Mouse (Mus musculus) megakaryocyte-erythroid progenitor cell, adult 5-6 weeks (primary cell): ENCODE data around the gene Cacna1h. TPM values are rescaled to one million over a fixed set of nuclear protein-coding genes. Genes with fewer than 3 reads are reported as not detected.

Experiments used
- ATAC-seq: replicated peaks from 2 replicates; pipeline ENCODE4 v1.8.0; 2016; ENCODE audit warnings: mild to moderate bottlenecking, inconsistent platforms; ENCODE audit not compliant: severe bottlenecking, poor library complexity, low FRiP score, low TSS enrichment
- total RNA-seq, 2 experiments: library from RNA; stranded (forward) in 1 of 2; stranded (reverse) in 1 of 2; fragments of 200-1000, 215-1000 nt in 1 of 2; fragments of >200 nt in 1 of 2; fragmentation: Nextera tagmentation in 1 of 2; gene quantifications; 2 replicates each; pipeline ENCODE4 v1.2.3; 2014 to 2017

Cacna1h gene
- total RNA-seq, 2 experiments from 2014 or later: 3.8 TPM; not detected in 1

DNA sequence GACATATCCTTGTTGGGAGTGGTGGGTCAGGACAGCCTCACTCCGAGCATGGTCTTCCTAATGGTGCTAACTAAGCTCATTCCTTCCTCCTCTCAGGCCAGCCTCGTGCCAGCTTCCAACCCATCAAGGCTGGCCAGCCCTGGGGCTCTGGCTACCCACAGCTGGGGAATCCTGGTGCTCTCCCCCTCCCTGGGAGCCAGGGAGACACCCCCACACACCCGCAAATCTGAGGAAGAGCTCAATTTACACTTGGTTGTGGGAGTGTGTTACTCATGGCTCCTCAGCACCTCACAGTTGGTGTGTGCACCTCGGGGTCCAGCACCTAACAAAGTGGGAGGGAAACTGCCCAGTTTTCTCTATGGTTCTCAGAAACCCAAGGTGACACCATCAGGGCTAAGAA is 22.3 kb downstream of the Cacna1h start:
- ATAC-seq: no peak

DNA sequence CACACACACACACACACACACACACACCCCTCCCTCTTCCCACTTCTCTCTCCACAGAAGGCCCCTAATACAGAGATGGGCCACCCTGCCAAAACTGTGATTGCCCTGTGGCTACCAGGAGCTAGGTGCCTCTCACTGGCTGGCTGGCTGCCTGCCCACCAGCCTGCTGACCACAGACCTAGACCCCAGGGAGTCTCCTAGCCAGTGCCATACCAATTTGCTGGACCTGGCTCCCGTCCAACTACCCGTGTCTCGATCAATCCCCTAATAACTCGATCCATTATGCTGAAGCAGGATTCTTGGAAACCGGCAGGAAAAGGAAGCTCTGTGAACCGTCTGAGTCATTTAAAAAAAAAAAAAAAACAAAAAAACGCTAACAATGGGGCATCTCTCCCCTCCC is 22.8 kb downstream of the Cacna1h start:
- ATAC-seq: no peak

DNA sequence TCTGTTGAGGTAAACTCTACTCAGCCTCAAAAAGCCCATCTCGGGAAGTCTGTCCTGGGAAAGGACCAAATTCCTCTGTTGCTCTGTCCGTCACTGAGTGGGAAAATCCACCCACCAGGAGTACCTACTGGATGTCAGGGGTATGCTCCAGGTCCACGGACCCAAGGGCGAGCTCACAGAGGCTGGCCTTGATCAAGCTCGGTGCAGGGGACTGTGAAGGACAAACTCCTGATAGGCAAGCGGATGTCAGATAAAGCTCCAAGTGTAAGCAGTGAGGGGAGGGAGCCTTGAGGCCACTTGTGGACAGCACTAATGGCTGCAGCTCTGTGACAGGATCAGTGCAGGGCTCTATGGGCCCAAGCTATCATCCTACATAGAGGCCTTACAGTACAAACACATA is 23.4 kb downstream of the Cacna1h start:
- no peak for ATAC-seq

DNA sequence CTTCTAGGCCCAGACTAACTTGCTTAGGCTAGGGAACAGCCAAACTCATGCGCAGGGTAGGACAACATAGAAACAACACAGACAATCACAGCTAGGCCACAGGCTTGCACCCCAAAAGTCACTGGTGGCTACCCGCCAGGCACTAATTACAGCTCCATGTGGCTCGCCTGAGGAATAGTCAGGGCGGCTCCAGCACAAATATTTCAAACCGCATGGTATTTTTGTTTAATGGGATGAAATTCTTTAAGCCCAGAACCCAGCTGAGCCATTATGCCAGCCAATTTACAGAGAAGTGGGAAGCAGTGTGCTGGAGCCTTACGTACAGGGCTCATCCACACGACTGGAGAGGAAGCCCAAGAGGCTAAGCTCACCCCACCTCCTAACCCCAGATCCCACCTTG is 24.0 kb downstream of the Cacna1h start:
- no peak for ATAC-seq

DNA sequence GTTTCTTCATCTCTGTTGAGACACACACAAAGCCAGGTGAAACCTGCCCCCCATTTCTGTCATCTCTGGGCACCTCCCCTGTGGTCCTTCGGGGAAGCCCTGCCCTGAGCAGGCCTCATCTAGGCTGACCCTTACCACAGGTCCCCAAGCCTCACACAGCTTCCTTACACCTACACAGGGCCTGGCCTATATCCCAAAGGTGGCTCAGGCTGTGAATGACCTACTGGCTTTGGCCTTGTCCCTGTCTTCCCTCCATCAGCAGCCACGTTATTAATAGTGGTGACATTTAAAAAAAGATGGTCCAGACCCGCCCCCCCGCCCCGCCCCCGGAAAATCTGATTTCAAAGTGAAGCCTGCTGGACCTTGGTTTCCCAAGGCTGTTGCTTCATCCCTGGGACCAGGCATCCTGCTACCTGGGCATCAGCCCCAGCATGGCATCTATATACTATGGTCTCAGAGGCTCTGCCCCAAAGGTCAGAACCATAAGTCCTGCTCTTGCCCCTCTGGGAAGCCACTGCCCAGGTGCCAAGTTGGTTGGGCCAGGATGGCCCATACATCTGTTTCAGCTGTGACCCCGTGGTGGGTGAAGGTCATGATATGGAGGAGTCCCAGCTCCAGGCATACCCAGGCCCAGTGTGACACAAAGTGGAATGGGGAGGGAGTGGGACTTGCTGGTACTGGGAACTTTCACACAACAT is 25.1 kb downstream of the Cacna1h start:
- no peak for ATAC-seq

DNA sequence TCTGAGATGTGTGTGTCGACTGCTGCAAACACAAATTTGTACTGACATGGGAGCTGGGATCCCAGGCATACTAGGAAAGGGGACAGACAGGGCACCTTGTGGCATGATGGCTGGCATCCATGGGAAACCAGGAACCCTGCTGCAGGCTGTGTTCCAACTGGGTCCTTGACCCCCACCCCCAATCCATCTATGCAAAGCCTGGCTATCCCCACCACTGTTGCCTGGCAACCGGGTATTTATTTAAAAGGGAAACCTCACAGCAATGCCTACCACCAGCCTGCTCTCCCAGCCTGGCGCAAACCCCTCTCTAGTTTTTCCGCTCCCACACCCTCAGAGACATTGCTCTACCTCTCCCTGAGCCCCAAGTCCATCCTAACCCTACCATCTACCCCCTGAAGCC is 26.2 kb downstream of the Cacna1h start:
- no peak for ATAC-seq

DNA sequence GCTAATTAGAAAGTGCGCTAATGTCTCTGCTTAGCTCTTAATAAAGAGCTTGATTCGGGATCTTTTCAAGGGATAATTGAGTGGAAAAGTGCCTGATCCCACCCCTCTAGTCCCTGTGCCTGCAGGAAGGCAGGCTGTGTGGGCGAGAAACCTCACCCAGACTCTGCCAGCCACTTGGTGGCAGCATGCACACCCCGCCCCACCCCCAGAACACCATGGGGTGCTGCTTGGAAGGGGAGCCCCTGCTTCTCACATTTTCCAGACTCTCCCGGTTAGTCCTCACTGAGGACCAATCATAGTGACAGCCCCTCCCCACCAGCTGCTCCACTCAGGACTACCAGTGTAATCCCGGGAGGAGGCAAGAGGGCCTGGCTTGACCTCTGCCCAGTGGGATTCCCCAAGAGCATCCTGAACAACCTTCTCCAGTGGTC is 27.6 kb downstream of the Cacna1h start:
- ATAC-seq: no peak

DNA sequence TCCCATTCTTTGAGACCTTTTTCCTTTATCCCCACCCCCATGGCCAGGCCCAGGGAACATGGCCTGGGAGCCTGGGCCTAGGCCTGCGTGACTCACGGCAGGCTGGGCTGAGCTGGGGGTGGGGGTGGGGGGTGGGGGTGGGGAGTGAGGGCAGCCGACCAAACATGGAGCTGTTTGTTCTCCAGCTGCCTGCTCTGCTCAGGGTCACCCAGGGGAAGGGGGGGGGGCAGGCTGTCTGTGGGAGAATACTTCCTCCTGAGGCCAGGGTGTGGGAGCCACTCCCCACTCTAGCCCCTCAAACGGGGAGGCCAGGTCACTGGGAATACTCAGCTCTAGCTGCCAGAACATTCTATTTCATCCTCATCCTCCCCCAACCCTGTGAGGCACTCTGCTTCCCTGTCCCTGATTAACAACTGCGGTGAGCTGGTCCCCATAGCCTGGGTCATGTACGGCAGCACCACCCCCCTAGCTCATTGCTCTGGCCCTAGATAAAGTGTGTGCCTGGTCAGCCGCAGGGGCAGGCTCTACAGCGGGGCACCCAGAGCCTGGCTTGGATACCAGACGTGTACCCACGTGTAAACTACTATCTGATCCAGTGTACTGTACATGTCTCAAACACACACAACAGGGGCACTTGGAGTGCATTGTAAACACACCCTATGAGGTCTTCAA is 28.2 kb downstream of the Cacna1h start:
- no peak for ATAC-seq

DNA sequence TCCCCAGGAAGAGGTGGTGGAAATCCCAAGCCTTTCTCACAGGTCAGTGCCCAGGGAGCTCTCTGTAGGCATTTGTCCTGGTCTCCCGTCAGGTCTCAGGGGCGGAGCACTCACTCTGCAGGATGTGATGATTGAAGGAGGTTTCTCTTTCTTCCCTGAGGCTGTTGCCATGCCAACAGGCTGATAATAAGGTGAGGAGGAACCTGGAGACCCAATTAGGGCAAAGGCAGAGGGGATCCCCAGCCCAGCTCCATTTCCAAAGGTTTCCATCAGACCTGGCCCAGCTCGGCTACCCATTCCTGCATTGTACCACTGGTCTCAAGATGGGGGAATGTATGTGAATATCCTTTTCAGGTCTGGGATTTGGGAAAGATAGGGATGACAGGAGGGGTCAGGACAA is 29.4 kb downstream of the Cacna1h start:
- no peak for ATAC-seq

DNA sequence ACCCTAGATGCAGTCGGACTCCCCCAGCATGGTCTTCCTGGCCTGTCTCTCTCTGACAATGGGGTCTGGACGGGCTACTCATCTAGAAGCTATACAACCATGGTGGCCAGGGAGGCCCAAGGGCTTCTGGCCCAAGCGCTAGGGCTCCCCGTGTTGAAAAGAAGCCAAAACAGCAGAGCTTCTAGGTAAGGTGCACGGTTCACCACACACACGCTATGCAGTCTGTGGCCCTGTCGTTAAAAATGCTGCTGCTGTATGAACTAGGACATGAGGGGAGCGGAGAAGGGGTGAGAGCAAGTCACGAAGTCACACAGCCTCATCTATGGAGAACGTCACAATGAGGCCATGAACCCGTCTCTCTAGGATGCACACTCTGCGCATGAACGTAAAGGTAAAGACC is 31.4 kb downstream of the Cacna1h start:
- ATAC-seq: no peak

DNA sequence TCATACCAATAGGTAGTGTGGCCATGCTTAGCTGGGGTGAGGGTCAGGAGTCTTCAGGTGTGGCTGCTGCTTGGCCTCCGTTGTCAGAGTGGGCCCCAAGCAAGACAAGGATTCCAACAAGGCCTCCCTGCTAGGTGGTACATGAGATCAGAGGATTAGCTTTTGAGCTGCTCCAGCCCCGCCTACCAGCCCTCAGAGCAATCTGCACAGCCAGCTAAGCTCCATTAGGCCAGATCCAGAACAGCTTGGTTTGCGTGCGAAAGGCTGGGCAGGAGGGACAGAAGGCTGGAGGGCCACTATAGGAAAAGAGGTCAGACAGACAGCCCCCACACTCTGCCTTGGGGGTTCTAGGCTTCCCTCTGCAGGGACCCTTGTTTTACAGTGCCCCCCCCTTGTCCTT is 32.1 kb downstream of the Cacna1h start:
- no peak for ATAC-seq

DNA sequence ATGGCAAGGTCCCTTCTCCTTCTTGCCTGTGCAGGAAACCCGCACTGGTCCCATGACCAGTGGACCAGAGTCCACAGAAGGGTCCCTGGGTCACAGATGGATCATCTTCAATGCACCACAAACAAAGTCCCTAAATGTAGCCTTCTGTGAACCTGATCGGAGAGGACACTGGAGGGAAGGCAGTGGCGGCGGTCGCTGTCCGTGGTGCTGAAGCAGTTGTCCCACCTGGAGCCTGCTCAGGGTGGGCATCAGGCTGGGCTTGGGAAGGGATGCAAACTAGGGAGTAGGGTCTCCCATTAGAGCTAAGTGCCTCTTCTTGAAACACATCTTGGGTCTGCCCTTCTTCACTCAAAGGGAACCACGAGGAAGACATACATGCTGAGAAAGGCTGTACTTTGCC is 33.1 kb downstream of the Cacna1h start:
- ATAC-seq: 0 out of 2 replicates have a peak, but pooled peaks have one; percentile 43

DNA sequence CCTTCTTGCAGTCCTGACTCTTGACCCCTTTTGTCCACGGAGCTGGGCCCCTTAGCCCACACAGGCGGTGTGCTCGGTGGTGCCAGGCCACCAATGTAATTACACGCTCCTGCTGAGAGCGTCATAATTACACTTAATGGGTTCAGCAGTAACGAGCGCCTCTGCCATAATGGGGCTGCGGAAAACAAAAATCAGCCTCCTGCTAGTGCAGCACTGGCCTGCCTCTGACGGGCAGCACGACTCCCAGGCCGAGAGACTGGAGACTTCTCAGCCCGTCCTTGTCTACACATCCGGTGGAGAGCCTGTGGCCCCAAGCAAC is 35.1 kb downstream of the Cacna1h start:
- no peak for ATAC-seq

DNA sequence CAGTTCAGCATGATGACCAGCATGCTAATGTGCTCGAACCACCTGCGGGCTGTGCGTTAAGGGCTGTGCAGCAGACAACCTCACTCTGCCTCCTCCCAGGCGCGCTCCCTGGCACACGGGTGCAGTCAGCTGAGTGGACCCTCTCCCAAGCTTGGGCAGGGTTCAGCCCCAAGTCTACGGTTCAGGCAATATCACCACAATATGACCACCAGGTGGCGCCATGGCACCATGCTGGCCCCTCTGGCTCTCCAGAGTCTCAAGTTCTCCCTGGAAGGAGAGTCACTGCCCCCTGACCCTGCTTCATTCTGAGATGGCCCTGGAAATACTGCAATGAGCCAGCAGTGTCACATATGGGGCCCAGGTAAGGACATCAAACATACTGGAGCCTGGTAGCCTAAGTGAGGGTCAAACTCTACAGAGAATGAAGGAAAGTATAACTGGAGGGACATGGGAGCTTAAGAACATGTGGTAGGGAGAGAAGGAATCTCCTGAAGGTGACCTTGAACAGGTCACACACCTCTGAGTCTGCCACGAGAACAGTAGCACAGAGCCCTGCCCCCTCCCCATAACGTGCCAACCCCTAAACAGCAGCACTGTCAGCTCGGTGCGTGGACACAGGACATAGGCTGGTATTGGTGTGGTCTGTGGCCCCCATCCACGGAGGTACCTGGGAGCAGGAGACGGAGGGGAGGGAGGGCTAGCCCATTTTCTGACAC is 35.6 kb downstream of the Cacna1h start:
- peak; percentile 58 for ATAC-seq

DNA sequence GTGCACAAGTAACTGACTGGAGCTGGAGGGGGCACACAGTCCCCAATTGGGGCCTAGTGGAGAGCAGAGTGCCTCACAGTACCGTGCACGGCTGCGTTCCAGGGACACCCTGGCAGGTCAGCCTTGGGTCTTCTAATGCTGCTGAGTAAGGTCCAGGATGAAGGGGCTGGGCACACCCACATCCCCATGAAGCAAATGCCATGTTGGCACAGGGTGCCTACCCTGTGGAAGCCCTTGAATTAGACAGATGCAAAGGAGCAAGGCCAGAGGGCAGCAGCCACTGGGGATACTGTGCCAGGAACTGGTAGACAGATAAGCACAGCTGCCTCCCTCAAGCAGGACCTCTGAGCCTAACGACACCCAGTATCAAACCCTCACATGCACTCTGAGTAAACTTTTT is 39.1 kb downstream of the Cacna1h start:
- 0 out of 2 replicates have a peak, but pooled peaks have one; percentile 34 for ATAC-seq

DNA sequence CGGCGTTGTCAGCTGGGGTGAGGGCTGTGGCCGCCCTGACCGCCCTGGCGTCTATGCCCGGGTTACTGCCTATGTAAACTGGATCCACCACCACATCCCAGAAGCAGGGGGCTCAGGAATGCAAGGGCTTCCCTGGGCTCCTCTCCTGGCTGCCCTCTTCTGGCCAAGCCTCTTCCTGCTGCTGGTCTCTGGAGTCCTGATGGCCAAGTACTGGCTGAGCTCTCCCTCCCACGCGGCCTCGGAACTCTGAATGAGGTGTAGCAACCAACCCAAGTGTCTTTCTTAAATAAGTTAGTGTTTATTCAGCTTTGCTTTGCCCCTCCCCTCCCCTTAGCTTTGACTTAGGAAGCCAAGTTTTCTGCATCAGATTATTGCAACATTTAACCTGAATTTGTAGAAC is 59.6 kb downstream of the Cacna1h start:
- no peak for ATAC-seq

DNA sequence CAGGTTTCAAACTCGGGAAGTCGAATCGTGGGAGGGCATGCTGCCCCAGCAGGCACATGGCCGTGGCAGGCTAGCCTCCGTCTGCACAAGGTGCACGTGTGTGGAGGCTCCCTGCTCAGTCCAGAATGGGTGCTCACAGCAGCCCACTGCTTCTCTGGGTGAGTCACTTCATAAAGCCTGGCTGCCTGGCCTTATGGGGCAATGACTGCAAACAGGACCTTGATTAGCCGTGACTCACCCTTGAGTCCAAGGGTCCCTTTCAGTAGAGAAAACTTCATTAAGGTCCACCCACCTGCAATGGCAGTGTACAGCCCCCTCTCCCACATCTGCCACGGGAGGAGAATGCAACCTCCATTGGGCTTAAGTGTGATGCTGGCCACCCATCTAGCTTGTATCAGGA is 61.1 kb downstream of the Cacna1h start:
- no peak for ATAC-seq

DNA sequence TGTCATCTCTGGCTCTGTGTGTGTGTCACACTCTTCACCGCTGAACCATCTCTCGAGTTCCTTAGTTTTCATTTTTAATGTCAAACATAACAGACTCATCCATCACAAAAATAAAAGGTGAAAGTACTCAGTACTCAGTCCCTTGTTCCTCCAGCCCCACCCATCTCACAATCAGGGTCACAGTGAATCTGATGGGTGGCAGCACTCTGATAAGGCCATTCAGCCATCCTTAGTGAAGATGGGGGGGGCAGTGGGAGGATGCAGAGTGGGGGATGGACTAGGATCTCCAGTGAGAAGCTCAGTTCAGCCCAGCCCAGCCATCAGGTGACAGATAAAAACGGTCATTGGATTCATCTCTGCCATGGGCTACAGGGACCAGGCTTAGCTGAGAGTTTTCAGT is 64.6 kb downstream of the Cacna1h start, which contains the start of gene Tpsg1:
TSS of gene Tpsg1 (plus strand) at position 301 of the 400 bp plus-strand sequence.
- no peak for ATAC-seq

DNA sequence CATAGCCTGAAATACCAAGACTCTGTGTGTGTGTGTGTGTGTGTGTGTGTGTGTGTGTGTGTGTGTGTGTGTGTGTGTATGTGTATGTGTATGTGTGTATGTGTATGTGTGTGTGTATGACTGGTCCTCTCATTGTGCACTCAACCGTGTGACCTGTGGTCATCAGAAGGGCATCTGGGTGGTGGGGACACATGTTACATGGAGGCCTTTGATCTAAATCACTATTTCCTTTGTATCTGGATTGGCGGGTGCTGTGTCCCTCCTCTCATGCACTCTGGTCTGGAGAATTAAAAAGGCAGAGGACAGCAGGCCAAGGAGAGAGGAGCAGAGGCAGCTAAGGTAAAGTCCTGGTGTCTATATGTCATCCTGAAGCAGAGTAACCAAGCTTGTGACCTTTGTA is 67.6 kb downstream of the Cacna1h start, which contains the start of gene Tpsb2:
TSS of gene Tpsb2 (plus strand) at position 301 of the 400 bp plus-strand sequence.
- no peak for ATAC-seq

DNA sequence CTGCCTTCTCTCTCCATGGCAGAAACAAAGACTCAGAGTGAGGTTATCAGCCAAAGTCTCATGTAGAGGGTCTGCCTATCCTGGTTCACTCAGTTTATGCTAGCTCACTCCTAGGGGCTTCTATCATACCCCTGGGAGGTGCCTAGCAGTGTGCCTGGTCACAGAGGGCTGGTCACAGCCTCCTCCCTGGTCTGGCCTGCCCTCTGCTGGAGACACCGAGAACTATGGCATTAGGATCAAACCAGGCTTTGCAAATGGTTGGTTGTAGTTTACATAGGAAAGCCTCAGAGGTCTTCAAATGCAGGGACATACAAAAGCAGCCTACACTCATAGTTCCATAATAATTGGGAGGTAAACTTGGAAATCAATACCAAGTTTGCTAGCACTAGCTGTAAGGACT is 69.9 kb downstream of the Cacna1h start:
- ATAC-seq: peak; percentile 80

DNA sequence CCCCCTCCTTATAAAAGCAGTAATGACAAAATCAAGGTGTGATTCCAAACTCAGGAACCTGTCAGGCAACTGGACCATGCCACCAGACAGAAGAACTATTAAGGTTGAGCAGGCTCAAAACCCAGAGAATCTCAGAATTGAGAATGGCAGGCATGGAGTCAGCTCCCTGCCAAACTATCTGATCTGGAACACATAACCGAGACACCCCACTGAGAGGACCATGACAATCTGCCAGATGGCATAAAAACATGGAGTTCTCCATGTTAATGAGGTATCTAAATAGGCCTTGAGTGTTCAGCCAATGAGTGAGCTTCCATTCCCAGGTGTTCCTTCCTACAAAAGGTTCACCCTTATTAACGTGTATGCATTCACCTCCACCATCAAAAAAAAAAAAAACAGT is 72.3 kb downstream of the Cacna1h start:
- no peak for ATAC-seq
